Mouse (Mus musculus): ENCODE results near the gene Tmem117.

Gene Tmem117

GRCm38 (mm10) chr15:94903188-94903587 is 274.2 kb downstream of the Tmem117 start:
- no peak for DNase-seq

- DNase-seq, result no peak
Observed at GRCm38 (mm10) chr15:94904672-94905407, 275.8 kb downstream of the Tmem117 start.

- no peak for DNase-seq
Observed at GRCm38 (mm10) chr15:94921672-94922071, 292.6 kb downstream of the Tmem117 start.

- no peak for DNase-seq
Observed at GRCm38 (mm10) chr15:94927986-94928385, 299.0 kb downstream of the Tmem117 start.

- DNase-seq, result no peak
Observed at GRCm38 (mm10) chr15:94930743-94931142, 301.7 kb downstream of the Tmem117 start.

- no peak for DNase-seq
Observed at GRCm38 (mm10) chr15:94933044-94933443, 304.0 kb downstream of the Tmem117 start.

- no peak for DNase-seq
Observed at GRCm38 (mm10) chr15:94933480-94933879, 304.4 kb downstream of the Tmem117 start.

- DNase-seq, result no peak
Observed at GRCm38 (mm10) chr15:94941954-94942353, 312.9 kb downstream of the Tmem117 start.

GRCm38 (mm10) chr15:94942465-94942864 is 313.4 kb downstream of the Tmem117 start:
- no peak for DNase-seq

- DNase-seq, result no peak
Observed at GRCm38 (mm10) chr15:94943891-94944290, 314.9 kb downstream of the Tmem117 start.

GRCm38 (mm10) chr15:94951382-94952048 is 322.5 kb downstream of the Tmem117 start:
- DNase-seq, result no peak

GRCm38 (mm10) chr15:94956697-94957096 is 327.7 kb downstream of the Tmem117 start:
- DNase-seq, result no peak

- no peak for DNase-seq
Observed at GRCm38 (mm10) chr15:94957202-94957601, 328.2 kb downstream of the Tmem117 start.

GRCm38 (mm10) chr15:94967004-94967403 is 338.0 kb downstream of the Tmem117 start:
- DNase-seq, result no peak

- no peak for DNase-seq
Observed at GRCm38 (mm10) chr15:94968403-94969180, 339.6 kb downstream of the Tmem117 start.

- DNase-seq, result no peak
Observed at GRCm38 (mm10) chr15:94981798-94982197, 352.8 kb downstream of the Tmem117 start.

GRCm38 (mm10) chr15:94995352-94995751 is 366.3 kb downstream of the Tmem117 start:
- peak; percentile 37 for DNase-seq

- peak; percentile 48 for DNase-seq
Observed at GRCm38 (mm10) chr15:95005121-95005824, 376.2 kb downstream of the Tmem117 start.

GRCm38 (mm10) chr15:95022251-95022650 is 393.2 kb downstream of the Tmem117 start:
- DNase-seq, result no peak

- no peak for DNase-seq
Observed at GRCm38 (mm10) chr15:95024401-95024800, 395.4 kb downstream of the Tmem117 start.

- no peak for DNase-seq
Observed at GRCm38 (mm10) chr15:95028862-95029486, 399.9 kb downstream of the Tmem117 start.

GRCm38 (mm10) chr15:95029487-95029875 is 400.4 kb downstream of the Tmem117 start:
- no peak for DNase-seq
